Mouse (Mus musculus): ENCODE data around the gene Gm21679.
"Not testable (repeated sequence)": the region's sequence is repeated elsewhere in the genome, so short reads cannot be mapped to it uniquely, and the experiment has no call there.

Gene Gm21679

GRCm38 (mm10) chrY:29683270-29683669 is at the start of gene Gm21679:
Gene Gm21679 (minus strand): TSS chrY:29683370.
- in situ Hi-C loops (cut with MboI; ENCODE audit: low pct_unique_long_range_greater_than_20kb in 1 of 2, low sequenced_read_pairs in 2 of 2, unreplicated experiment in 1 of 2): not testable (repeated sequence)

Data from mouse embryonic stem cell (cell line).